Mouse (Mus musculus): ENCODE results near the gene Krt83. TPM values are rescaled to one million over a fixed set of nuclear protein-coding genes. Genes with fewer than 3 reads are reported as not detected.
"Not testable (repeated sequence)": the region's sequence is repeated elsewhere in the genome, so short reads cannot be mapped to it uniquely, and the experiment has no call there.

Krt83 gene
- polyA plus RNA-seq (2015; fragmentation: Nextera tagmentation; extraction: Ambion mirVana), result not detected in 2 replicates

DNA sequence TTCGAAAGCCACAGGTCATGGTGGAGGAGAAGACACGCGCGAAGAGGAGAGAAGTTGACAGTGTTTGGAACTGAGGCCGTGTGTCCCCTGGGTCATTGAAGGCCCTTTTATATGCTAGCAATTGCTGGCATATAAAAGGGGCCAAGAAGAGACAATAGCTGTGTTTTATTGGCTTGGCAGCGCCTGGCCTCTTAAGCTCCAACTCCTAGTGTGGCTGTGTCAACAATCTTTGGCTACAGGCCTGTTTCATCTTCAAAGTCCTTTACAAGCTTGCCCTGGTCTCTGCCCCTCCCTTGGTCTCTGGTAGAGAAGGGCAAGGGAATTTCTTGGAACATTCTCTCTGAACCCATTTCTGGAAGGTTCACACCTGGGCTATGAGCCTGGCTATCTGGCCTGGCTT lies at the start of gene Krt83:
Krt83 (minus strand) TSS at position 82 of the 400 bp plus-strand sequence.
- WGBS, result 85% methylated on average over 6 of the region's 6 CpGs
- no peak for ATAC-seq (ENCODE audit: extremely low read depth, insufficient number of reproducible peaks, low FRiP score, low TSS enrichment)
- H3K9me3 ChIP-seq, result no peaks in the 10 kb centered on the region

DNA sequence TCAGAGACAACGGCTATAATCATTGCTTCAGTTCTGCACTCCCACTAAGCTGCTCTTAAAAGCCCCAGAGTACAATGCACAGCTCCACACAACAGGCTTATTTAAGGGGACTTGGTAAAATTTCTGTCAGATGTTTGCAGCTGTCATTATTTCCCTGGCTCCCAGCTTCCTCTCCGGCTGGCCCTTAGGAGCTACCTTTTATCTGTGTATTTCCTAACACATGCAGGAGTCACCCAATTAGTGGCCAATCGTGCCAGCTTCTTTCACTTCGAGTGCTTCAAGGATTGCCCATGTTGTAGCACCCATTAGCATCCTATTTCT lies 47.2 kb upstream of the Krt83 start:
- Histone ChIP-seq H3K27ac (replicated peaks) (no peak overlapping the region), H3K27me3 (replicated peaks) (peaks cover 58% of the 10 kb centered on the region), H3K4me1 (no peaks in the 10 kb centered on the region), H3K9ac (no peak overlapping the region), H3K4me2 (no peak overlapping the region), H3K9me3 (no peaks in the 10 kb centered on the region), H3K36me3 (no peaks in the 10 kb centered on the region), H3K4me3 (no peak overlapping the region)
- no peak for ATAC-seq (ENCODE audit: extremely low read depth, insufficient number of reproducible peaks, low FRiP score, low TSS enrichment)
- 57% methylated on average over 4 of the region's 4 CpGs for WGBS

More for the DNA sequence above, at the start of gene Krt83:
- Histone ChIP-seq H3K4me3 (no peak within 1 kb of the TSS), H3K4me2 (no peak within 1 kb of the TSS), H3K36me3 (no peaks in the 10 kb centered on the region), H3K9ac (no peak within 1 kb of the TSS), H3K4me1 (peaks cover 11% of the 10 kb centered on the region), H3K27ac (replicated peaks) (no peak within 1 kb of the TSS), H3K27me3 (replicated peaks) (0 out of 2 replicates have a peak, but pooled peaks cover 6% of the 10 kb centered on the region)

DNA sequence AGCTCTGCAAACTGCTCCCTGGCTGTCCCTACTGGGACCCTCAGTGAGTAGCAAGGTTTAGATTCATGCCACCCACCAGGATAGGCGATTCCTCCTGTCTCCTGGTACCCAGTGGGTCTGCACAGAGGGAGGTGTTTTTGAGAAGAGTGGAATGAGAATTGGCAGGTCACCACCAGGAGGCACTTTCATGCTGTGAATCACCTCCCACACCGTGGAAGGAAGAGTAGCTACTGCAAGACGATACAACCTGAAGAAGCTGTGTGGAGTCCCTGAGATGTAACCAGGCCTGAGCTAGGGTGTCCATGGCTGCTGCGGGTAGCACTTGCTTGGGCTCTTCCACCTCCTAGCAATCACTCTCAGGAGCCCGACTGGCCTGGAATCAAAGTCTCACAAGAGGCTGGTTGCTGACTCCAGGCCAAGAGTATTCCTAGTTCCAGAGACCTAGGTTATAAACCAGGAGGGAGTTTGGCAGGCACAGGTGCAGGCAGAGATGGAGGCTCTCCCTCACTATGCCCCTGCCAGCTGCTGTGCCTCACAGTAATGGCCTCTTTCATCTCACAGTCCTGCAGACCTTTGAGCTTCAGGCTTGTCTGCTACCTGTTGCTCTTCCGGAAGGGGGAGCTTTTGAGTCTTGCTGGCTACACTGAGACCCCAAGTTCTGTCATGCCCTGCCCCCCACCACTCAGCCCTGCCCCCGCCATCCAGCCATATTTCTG lies 46.7 kb upstream of the Krt83 start:
- no peak overlapping the region for H3K4me2 ChIP-seq
- H3K9ac ChIP-seq, result no peak overlapping the region
- H3K9me3 ChIP-seq, result no peaks in the 10 kb centered on the region
- no peak for ATAC-seq (ENCODE audit: extremely low read depth, insufficient number of reproducible peaks, low FRiP score, low TSS enrichment)
- H3K4me1 ChIP-seq, result no peaks in the 10 kb centered on the region
- H3K27ac ChIP-seq (replicated peaks), result no peak overlapping the region
- WGBS, result 34% methylated on average over 7 of the region's 7 CpGs
- peaks cover 56% of the 10 kb centered on the region for H3K27me3 ChIP-seq (replicated peaks)
- H3K36me3 ChIP-seq, result no peaks in the 10 kb centered on the region
- no peak overlapping the region for H3K4me3 ChIP-seq

DNA sequence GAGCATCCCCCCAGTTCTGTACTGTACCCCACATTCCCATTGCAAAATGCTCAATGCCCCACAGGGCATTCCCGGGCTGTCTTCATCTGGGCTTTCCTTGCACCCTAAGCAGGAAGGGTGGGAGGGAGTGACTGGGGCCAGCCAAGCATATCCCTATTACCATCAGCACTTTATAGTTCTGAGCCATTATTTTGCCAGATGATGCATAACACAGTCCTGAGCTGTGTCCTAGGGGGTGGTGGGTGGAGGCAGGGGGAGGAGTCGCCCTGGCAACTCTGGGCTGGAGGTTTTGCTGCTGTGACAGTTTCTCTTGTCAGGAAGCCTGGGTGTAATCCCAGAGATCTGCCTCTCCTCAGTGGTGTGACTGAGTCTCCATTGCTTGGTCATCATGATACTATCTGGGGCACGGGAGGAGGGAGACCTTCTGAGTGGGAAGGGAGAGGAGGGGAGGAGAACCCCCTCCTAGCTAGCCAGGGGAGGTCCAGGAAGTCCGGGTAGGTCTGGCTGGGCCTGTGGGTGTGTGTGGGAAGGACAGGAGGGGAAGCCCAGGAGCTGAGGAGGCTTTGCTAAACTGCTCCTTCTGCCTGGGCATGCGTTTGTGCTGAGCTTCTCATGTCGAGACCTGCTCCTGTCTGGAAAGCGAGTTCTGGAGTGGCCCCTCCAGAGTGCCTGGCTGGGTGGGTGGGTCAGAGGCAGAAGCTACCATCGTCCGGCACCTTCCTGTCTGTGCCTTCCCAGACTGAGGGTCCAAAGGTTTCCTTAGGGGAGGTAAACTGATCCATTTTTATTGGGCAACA lies 44.9 kb upstream of the Krt83 start:
- Histone ChIP-seq H3K4me3 (no peak overlapping the region), H3K4me2 (no peak overlapping the region), H3K9me3 (no peaks in the 10 kb centered on the region), H3K9ac (no peak overlapping the region), H3K27me3 (replicated peaks) (peaks cover 40% of the 10 kb centered on the region), H3K4me1 (no peaks in the 10 kb centered on the region), H3K36me3 (no peaks in the 10 kb centered on the region), H3K27ac (replicated peaks) (no peak overlapping the region)
- 50% methylated on average over 9 of the region's 9 CpGs for WGBS
- no peak for ATAC-seq (ENCODE audit: extremely low read depth, insufficient number of reproducible peaks, low FRiP score, low TSS enrichment)

DNA sequence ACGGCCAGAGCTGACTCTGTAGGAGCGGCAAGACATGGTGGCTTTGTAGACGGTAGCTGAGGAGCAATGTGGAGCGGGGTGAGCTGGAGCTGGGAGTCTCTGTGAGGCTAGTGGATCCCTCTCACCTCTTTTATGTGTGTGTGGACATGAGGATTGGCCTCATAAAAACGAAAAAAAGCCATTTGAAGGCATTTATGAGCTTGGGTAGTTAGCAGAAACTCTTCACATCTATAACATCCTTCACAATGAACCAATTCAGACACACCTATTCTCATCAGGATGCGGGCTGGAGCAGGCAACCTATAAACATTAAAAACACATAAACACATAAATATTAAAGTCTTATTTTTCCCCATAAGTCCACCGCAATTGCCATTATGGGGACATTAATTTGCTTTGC lies 41.4 kb upstream of the Krt83 start, which contains the start of gene Krt84:
Krt84 (minus strand) TSS at position 101 of the 400 bp plus-strand sequence.
- peaks cover 50% of the 10 kb centered on the region for H3K27me3 ChIP-seq (replicated peaks)
- no peak within 1 kb of the TSS for H3K4me2 ChIP-seq
- no peaks in the 10 kb centered on the region for H3K4me1 ChIP-seq
- no peak within 1 kb of the TSS for H3K9ac ChIP-seq
- H3K36me3 ChIP-seq, result no peaks in the 10 kb centered on the region
- H3K27ac ChIP-seq (replicated peaks), result no peak within 1 kb of the TSS
- H3K4me3 ChIP-seq, result no peak within 1 kb of the TSS
- WGBS, result 80% methylated on average over 7 of the region's 7 CpGs
- ATAC-seq (ENCODE audit: extremely low read depth, insufficient number of reproducible peaks, low FRiP score, low TSS enrichment), result no peak
- no peaks in the 10 kb centered on the region for H3K9me3 ChIP-seq

DNA sequence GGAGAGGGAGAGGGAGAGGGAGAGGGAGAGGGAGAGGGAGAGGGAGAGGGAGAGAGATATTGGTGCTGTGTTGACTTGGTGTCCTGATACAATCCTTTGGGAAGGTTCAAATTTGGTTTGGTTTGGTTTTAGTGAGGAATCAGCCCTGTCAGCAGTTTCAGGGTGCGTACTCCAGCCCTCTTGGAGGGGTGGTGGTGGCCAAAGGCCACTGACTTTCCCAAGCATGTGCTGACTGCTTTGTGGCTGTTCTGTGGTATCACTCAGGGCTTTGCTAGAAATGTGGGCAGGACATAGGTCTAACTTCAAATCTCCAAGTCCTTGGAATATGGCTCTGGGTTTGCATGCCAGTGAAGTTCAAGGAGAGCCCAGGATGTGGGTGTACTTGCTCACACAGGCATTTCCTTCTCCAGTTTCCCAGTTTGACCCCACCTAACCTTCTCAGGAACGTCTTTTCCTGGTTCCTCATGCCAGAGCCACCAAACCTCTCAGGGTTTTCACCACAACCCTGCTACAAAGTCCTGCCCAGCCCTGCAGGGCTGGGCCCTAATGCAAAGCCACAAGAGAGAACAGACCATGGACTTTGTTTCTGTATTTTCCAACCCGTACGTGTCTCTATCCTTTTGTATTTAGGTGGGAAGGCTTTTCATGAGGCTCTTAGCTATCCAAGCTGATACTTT lies 31.4 kb upstream of the Krt83 start:
- H3K27me3 ChIP-seq (replicated peaks), result peaks cover 72% of the 10 kb centered on the region
- H3K9me3 ChIP-seq, result no peaks in the 10 kb centered on the region
- no peak overlapping the region for H3K4me3 ChIP-seq
- no peak overlapping the region for H3K4me2 ChIP-seq
- WGBS, result 62% methylated on average over 4 of the region's 4 CpGs
- H3K36me3 ChIP-seq, result no peaks in the 10 kb centered on the region
- no peak overlapping the region for H3K27ac ChIP-seq (replicated peaks)
- no peak overlapping the region for H3K9ac ChIP-seq
- no peaks in the 10 kb centered on the region for H3K4me1 ChIP-seq
- no peak for ATAC-seq (ENCODE audit: extremely low read depth, insufficient number of reproducible peaks, low FRiP score, low TSS enrichment)

DNA sequence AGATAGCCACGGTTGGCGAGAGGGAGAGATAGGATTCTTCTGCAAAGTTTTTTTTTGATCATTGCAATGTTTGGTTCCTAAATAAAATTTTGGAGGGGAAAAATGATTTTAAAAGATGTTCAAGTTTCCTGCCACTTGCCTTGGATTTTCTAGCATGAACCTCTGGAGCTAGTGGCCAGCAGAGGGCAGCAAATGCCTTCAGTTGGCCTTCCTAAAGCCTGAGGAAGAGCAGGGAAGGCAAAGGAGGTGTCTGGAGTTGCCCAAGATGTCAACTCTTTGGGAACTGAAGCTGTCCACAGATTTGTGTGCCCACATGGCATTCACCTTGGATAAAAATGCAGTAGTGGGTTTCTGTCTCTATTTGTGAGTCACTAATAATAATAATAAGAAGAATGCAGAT lies 28.5 kb upstream of the Krt83 start:
- Histone ChIP-seq H3K4me3 (no peak overlapping the region), H3K36me3 (no peaks in the 10 kb centered on the region), H3K4me2 (no peak overlapping the region), H3K27me3 (replicated peaks) (peaks cover 47% of the 10 kb centered on the region), H3K27ac (replicated peaks) (no peak overlapping the region), H3K9ac (no peak overlapping the region), H3K9me3 (no peaks in the 10 kb centered on the region), H3K4me1 (no peaks in the 10 kb centered on the region)
- ATAC-seq (ENCODE audit: extremely low read depth, insufficient number of reproducible peaks, low FRiP score, low TSS enrichment), result no peak
- 18% methylated on average over 2 of the region's 2 CpGs for WGBS

DNA sequence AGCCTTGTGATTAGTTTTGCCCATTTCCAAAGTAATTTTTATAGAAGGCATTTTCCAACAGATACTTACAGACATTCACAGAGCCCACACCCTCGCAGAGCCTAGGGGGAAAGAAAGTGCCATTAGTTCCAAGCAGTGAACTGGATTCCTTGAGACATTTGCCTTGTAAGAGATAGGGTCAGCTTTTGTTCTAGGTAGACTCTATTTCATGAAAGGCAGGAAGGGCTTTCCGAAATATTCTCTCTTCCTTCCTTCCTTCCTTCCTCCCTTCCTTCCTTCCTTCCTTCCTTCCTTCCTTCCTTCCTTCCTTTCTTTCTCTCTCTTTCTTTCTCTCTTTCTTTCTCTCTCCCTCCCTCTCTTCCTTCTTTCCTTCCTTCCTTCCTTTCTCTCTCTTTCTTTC lies 25.8 kb upstream of the Krt83 start, which contains the start of gene Gm49425:
Gm49425 (minus strand) TSS at position 101 of the 400 bp plus-strand sequence.
- H3K4me3 ChIP-seq; H3K9ac ChIP-seq; H3K36me3 ChIP-seq; H3K27ac ChIP-seq (replicated peaks); H3K4me2 ChIP-seq; H3K4me1 ChIP-seq; H3K9me3 ChIP-seq; ATAC-seq (ENCODE audit: extremely low read depth, insufficient number of reproducible peaks, low FRiP score, low TSS enrichment): not testable (repeated sequence)
- peaks cover 32% of the 10 kb centered on the region for H3K27me3 ChIP-seq (replicated peaks)
- WGBS, result 62% methylated on average over 2 of the region's 2 CpGs

DNA sequence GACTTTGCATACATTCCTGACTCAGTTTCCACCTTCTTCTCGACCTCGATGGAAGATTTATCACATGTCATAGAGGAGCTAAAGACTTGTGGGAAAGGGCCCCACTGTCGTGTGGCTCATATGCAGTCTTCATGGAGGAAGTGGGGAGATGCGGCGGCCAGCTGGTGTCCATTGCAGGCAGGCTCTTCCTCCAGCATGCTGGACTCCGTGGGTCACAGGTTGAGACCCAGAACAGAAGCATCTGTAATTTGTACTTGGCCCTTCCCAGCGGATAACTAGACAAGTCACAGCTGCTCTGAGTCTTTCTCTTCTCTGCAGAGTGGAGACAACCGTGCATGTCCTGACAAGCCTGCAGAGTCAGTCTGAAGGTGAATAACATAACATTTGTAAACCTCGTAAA lies 16.9 kb upstream of the Krt83 start:
- H3K4me2 ChIP-seq, result no peak overlapping the region
- WGBS, result 68% methylated on average over 9 of the region's 9 CpGs
- no peak for ATAC-seq (ENCODE audit: extremely low read depth, insufficient number of reproducible peaks, low FRiP score, low TSS enrichment)

DNA sequence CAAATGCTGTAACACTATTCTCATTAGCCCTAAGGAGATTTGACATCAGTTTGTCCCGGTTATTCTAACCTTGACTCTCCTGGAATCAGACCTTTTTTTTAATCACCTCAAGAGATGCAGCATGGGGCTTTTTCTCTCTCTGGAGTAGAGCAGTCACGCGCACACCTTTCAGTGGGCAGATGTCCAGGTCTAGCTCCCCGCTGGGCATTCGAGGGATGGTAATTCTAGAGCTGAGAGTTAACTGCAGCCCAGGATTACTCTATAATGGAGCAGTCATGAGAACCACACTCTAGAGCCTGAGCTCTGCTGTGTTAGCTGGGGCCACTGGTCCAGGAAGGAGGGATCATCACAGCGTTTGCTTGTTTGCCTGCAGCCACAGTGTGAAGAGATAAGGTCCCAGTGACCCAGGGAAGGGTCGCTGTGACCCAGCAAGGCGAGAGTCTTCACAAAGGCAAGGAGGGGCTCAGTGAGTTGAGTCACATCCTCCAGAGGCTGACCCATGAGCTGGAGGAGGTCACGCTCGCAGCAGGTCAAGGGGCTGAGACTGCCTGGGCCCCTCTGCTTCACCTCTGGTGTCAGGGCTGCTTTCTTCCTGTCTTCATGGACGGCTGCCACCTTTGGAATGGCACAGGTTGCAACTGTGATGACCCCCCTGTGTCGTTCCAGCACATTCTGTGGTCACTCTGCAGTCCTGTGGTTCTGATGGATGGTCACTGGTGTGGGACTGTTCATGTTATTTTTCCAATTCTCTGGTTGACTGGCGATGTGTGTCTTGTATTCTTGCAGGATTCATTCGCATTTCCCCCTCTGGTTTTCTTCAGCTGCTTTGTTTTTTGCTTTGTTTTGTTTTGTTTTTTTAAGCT lies 15.8 kb upstream of the Krt83 start:
- no peaks in the 10 kb centered on the region for H3K36me3 ChIP-seq
- peaks cover 8% of the 10 kb centered on the region for H3K27me3 ChIP-seq (replicated peaks)
- peaks cover 10% of the 10 kb centered on the region for H3K4me1 ChIP-seq
- WGBS, result 41% methylated on average over 14 of the region's 14 CpGs
- no peak for ATAC-seq (ENCODE audit: extremely low read depth, insufficient number of reproducible peaks, low FRiP score, low TSS enrichment)
- no peak overlapping the region for H3K27ac ChIP-seq (replicated peaks)
- H3K9ac ChIP-seq, result no peak overlapping the region
- no peak overlapping the region for H3K4me3 ChIP-seq
- H3K4me2 ChIP-seq, result no peak overlapping the region
- no peaks in the 10 kb centered on the region for H3K9me3 ChIP-seq

More for the DNA sequence above, 16.9 kb upstream of the Krt83 start:
- H3K4me3 ChIP-seq, result no peak overlapping the region
- H3K4me1 ChIP-seq, result peaks cover 10% of the 10 kb centered on the region
- H3K27me3 ChIP-seq (replicated peaks), result peaks cover 4% of the 10 kb centered on the region; the same call in 1 of the 2 replicates
- no peaks in the 10 kb centered on the region for H3K9me3 ChIP-seq
- H3K27ac ChIP-seq (replicated peaks), result no peak overlapping the region
- H3K36me3 ChIP-seq, result no peaks in the 10 kb centered on the region
- H3K9ac ChIP-seq, result no peak overlapping the region

DNA sequence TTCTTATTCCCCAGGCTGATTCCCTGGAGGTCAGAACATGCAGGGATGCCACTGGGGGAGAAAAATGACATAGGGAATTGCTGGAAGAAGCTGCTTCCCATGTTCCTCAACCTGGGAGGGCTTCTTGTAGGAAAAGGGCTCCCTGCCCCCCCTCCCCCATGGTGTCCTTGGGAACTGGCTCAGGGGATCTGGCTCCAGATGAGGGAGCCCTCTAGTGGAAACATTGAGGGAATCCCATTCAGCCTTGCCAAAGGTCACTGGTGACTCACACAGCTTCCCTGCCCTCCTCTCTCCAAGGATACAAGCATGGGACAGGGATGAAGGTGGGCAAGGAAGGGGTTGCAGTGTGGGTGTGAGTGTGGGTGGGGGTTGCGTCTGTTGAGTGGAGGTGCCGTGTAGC lies 5.9 kb upstream of the Krt83 start:
- no peaks in the 10 kb centered on the region for H3K36me3 ChIP-seq
- ATAC-seq (ENCODE audit: extremely low read depth, insufficient number of reproducible peaks, low FRiP score, low TSS enrichment), result no peak
- H3K9me3 ChIP-seq, result no peaks in the 10 kb centered on the region
- peaks cover 10% of the 10 kb centered on the region for H3K4me1 ChIP-seq
- no peak overlapping the region for H3K9ac ChIP-seq
- WGBS, result 79% methylated on average over 2 of the region's 2 CpGs
- no peak overlapping the region for H3K27ac ChIP-seq (replicated peaks)
- peaks cover 5% of the 10 kb centered on the region for H3K27me3 ChIP-seq (replicated peaks)
- no peak overlapping the region for H3K4me2 ChIP-seq
- no peak overlapping the region for H3K4me3 ChIP-seq
